Mouse (Mus musculus): ENCODE results near the gene Ttll6.
"Not testable (repeated sequence)": the region's sequence is repeated elsewhere in the genome, so short reads cannot be mapped to it uniquely, and the experiment has no call there.

Ttll6 gene

GRCm38 (mm10) chr11:96133239-96133865 lies at the start of gene Ttll6:
Ttll6 (plus strand) TSS chr11:96133786.
- DNase-seq = peak; percentile 4

- no peak for DNase-seq
Measured at GRCm38 (mm10) chr11:96087981-96088380, 45.6 kb upstream of the Ttll6 start.

- no peak for DNase-seq
Measured at GRCm38 (mm10) chr11:96091073-96091472, 42.5 kb upstream of the Ttll6 start.

GRCm38 (mm10) chr11:96092674-96093291 lies 40.8 kb upstream of the Ttll6 start:
- DNase-seq = no peak

- no peak for DNase-seq
Measured at GRCm38 (mm10) chr11:96093361-96093760, 40.2 kb upstream of the Ttll6 start.

- no peak for DNase-seq
Measured at GRCm38 (mm10) chr11:96108376-96108775, 25.2 kb upstream of the Ttll6 start.

GRCm38 (mm10) chr11:96110950-96111349 lies 22.6 kb upstream of the Ttll6 start:
- DNase-seq = not testable (repeated sequence)

GRCm38 (mm10) chr11:96111751-96112150 lies 21.8 kb upstream of the Ttll6 start, which contains the start of gene Calcoco2:
Calcoco2 (minus strand) TSS chr11:96111964.
- DNase-seq = no peak

GRCm38 (mm10) chr11:96114077-96114476 lies 19.5 kb upstream of the Ttll6 start:
- DNase-seq = no peak

- no peak for DNase-seq
Measured at GRCm38 (mm10) chr11:96115416-96115815, 18.2 kb upstream of the Ttll6 start.

- no peak for DNase-seq
Measured at GRCm38 (mm10) chr11:96116116-96116515, 17.5 kb upstream of the Ttll6 start.

GRCm38 (mm10) chr11:96116925-96117324 lies 16.7 kb upstream of the Ttll6 start:
- DNase-seq = not testable (repeated sequence)

GRCm38 (mm10) chr11:96119401-96119800 lies 14.2 kb upstream of the Ttll6 start:
- DNase-seq = no peak

GRCm38 (mm10) chr11:96122806-96123205 lies 10.8 kb upstream of the Ttll6 start:
- DNase-seq = not testable (repeated sequence)

GRCm38 (mm10) chr11:96124052-96124914 lies 9.3 kb upstream of the Ttll6 start:
- DNase-seq = no peak

GRCm38 (mm10) chr11:96130606-96131005 lies 3.0 kb upstream of the Ttll6 start:
- DNase-seq = no peak

GRCm38 (mm10) chr11:96135847-96136246 lies 2.3 kb downstream of the Ttll6 start:
- DNase-seq = no peak

GRCm38 (mm10) chr11:96140726-96141175 lies 7.2 kb downstream of the Ttll6 start:
- DNase-seq = no peak

- DNase-seq = no peak
Measured at GRCm38 (mm10) chr11:96143766-96144165, 10.2 kb downstream of the Ttll6 start.

- peak; percentile 3 for DNase-seq
Measured at GRCm38 (mm10) chr11:96145622-96146270, 12.2 kb downstream of the Ttll6 start.

GRCm38 (mm10) chr11:96147471-96147870 lies 13.9 kb downstream of the Ttll6 start:
- no peak for DNase-seq

GRCm38 (mm10) chr11:96164769-96165168 lies 31.2 kb downstream of the Ttll6 start:
- DNase-seq = no peak

GRCm38 (mm10) chr11:96168125-96168524 lies 34.5 kb downstream of the Ttll6 start:
- DNase-seq = no peak
